Mouse (Mus musculus): ENCODE results near the gene Adgrl3. TPM values are rescaled to one million over a fixed set of nuclear protein-coding genes. Genes with fewer than 3 reads are reported as not detected.

Gene Adgrl3
- total and polyA plus RNA-seq, 3 experiments = 0.90 to 3.5 (median 3.4) TPM

DNA sequence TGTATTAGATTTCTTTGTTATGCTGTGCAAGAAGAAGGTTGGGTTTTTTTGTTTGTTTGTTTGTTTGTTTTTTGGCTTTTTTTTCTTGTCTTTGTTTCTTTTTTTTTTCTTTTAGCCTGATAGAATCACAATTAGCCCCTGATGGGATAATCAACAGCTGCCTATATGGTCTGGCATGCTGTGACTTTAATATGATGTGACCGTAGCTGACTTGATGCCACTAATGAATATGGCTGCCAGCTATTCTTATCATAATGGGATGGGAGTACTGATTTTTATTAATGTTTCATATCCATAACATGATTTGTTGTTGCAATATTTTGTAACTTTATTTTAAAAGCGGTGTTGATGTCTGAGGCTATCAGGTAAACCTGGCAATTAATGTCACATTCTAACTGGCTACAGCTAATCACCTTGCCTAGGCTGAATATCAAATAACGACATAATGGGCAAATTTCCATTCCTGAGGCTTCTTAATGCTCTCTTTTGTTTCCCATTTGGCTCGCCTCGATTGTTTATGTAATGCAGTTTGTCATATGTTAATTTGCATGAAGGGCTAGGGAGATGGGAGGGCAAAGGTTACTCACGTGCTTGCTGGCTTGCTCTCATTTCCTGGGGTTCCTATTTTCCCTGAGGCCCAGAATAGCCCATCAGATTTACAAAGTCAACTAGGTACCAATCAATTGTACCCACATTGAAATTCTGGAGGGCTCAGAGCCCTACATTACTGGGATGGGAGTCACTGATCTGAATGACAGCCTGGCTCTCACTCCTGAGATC, 641.9 kb downstream of the Adgrl3 start:
- Histone ChIP-seq H3K27ac (no peak overlapping the region), H3K36me3 (ENCODE audit: control insufficient read depth, insufficient read depth, low read length) (no peaks in the 10 kb centered on the region), H3K9ac (ENCODE audit: low read depth, low read length) (no peak overlapping the region), H3K27me3 (ENCODE audit: control insufficient read depth, insufficient read depth, low read length) (no peaks in the 10 kb centered on the region), H3K4me1 (ENCODE audit: control insufficient read depth, insufficient read depth, low read length) (no peaks in the 10 kb centered on the region), H3K4me3 (no peak overlapping the region), H3K79me2 (replicated peaks; ENCODE audit: control insufficient read depth, insufficient read depth, low read length) (no peaks in the 10 kb centered on the region)
- intact Hi-C loops (cut with DNase I) = no loop called here
- DNase-seq = no peak
- TF ChIP-seq CTCF (IDR thresholded peaks at IDR 0.05) (no peak), POLR2A (IDR thresholded peaks at IDR 0.05; ENCODE audit: insufficient read depth, low read depth, low read length) (no peak), EP300 (IDR thresholded peaks at IDR 0.05; ENCODE audit: insufficient read depth, low read depth, low read length) (no peak)
- WGBS = 58% methylated on average over 6 of the region's 6 CpGs

DNA sequence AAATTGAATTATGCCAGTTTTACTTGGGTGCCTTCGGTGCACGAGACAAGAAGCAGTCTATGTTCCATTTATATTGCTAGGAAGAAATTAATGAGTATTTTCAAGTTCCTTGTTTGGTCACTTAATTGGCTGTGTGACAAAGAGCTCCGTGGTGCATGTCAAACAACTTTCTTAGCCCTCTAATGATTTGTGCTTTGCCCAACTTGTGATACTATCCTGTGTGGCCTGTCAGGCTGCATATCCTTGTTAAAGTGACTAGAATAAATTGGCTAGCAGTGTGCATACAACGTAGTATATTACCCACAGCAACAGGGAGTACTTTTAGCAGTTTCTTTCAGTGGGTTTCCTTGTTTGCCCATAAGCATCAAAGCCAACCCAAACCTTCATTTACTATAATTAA, 651.1 kb downstream of the Adgrl3 start:
- 74% methylated on average over 4 of the region's 4 CpGs for WGBS
- H3K79me2 ChIP-seq (replicated peaks; ENCODE audit: control insufficient read depth, insufficient read depth, low read length) = no peaks in the 10 kb centered on the region
- H3K27me3 ChIP-seq (ENCODE audit: control insufficient read depth, insufficient read depth, low read length) = no peaks in the 10 kb centered on the region
- H3K27ac ChIP-seq = no peak overlapping the region
- DNase-seq = no peak
- H3K36me3 ChIP-seq (ENCODE audit: control insufficient read depth, insufficient read depth, low read length) = no peaks in the 10 kb centered on the region
- TF ChIP-seq EP300 (IDR thresholded peaks at IDR 0.05; ENCODE audit: insufficient read depth, low read depth, low read length) = no peak
- no peak for TF ChIP-seq POLR2A (IDR thresholded peaks at IDR 0.05; ENCODE audit: insufficient read depth, low read depth, low read length)
- TF ChIP-seq CTCF (IDR thresholded peaks at IDR 0.05) = no peak
- H3K4me3 ChIP-seq = no peak overlapping the region
- no peaks in the 10 kb centered on the region for H3K4me1 ChIP-seq (ENCODE audit: control insufficient read depth, insufficient read depth, low read length)
- intact Hi-C loops (cut with DNase I) = no loop called here
- no peak overlapping the region for H3K9ac ChIP-seq (ENCODE audit: low read depth, low read length)

DNA sequence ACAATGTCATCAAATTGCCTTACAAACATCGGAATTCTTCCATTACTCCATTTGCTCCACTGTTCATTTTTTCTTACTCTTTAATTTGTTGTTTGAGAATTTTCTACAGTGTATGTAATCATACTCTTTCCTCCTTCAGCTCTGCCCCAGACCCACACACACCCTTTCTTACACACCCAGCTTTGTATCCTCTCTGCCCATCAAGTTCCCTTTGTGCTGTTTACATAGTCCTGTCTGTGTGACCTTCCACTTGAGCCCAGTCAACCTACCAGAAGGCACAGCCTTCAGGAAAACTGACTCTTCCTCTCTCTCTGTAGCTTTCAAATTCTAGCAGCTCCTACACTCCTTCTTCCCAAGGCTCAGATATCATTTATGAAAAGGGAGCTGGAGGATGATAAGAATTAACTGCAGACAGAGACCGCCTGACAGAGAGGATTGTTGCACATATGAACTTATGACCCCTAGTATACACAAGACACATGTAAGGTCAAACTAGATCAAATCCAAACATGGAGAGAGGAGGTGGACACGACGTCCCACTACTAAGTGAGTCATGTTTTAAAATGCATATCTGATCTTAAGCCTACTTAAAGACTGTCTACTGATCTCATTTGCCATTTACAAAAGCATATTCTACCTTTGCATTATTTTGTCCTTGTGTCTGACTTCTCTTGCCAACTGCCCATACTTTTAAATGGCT, 654.5 kb downstream of the Adgrl3 start:
- Histone ChIP-seq H3K27me3 (ENCODE audit: control insufficient read depth, insufficient read depth, low read length) (no peaks in the 10 kb centered on the region), H3K9ac (ENCODE audit: low read depth, low read length) (no peak overlapping the region), H3K36me3 (ENCODE audit: control insufficient read depth, insufficient read depth, low read length) (no peaks in the 10 kb centered on the region), H3K79me2 (replicated peaks; ENCODE audit: control insufficient read depth, insufficient read depth, low read length) (no peaks in the 10 kb centered on the region), H3K4me3 (no peak overlapping the region), H3K27ac (no peak overlapping the region), H3K4me1 (ENCODE audit: control insufficient read depth, insufficient read depth, low read length) (no peaks in the 10 kb centered on the region)
- TF ChIP-seq CTCF (IDR thresholded peaks at IDR 0.05) (no peak), POLR2A (IDR thresholded peaks at IDR 0.05; ENCODE audit: insufficient read depth, low read depth, low read length) (no peak), EP300 (IDR thresholded peaks at IDR 0.05; ENCODE audit: insufficient read depth, low read depth, low read length) (no peak)
- no peak for DNase-seq
- intact Hi-C loops (cut with DNase I) = no loop called here
- 72% methylated on average over 4 of the region's 4 CpGs for WGBS

DNA sequence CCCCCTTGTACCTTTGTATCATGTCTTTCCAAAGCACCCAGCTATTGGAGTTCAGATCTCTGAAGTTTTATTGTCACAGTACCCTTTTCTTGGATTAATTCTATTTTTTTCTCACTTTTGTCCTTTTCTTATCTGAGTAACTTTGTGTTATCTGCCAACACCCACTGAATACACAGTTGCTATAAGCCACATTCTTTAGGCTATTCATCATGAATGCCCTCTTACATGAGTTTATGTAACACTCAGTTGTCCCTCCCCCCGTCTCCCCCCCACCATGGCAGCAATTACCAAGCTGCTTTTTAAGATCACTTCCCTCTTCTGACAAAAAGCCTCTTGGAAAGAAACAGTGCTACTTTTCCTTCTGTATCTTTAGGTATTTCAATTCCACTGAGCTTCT, 655.0 kb downstream of the Adgrl3 start:
- TF ChIP-seq CTCF (IDR thresholded peaks at IDR 0.05) (no peak), EP300 (IDR thresholded peaks at IDR 0.05; ENCODE audit: insufficient read depth, low read depth, low read length) (no peak), POLR2A (IDR thresholded peaks at IDR 0.05; ENCODE audit: insufficient read depth, low read depth, low read length) (no peak)
- DNase-seq = no peak
- Histone ChIP-seq H3K27ac (no peak overlapping the region), H3K79me2 (replicated peaks; ENCODE audit: control insufficient read depth, insufficient read depth, low read length) (no peaks in the 10 kb centered on the region), H3K9ac (ENCODE audit: low read depth, low read length) (no peak overlapping the region), H3K36me3 (ENCODE audit: control insufficient read depth, insufficient read depth, low read length) (no peaks in the 10 kb centered on the region), H3K4me1 (ENCODE audit: control insufficient read depth, insufficient read depth, low read length) (no peaks in the 10 kb centered on the region), H3K4me3 (no peak overlapping the region), H3K27me3 (ENCODE audit: control insufficient read depth, insufficient read depth, low read length) (no peaks in the 10 kb centered on the region)
- intact Hi-C loops (cut with DNase I) = no loop called here
- 51% methylated on average over 1 of the region's 1 CpGs for WGBS

DNA sequence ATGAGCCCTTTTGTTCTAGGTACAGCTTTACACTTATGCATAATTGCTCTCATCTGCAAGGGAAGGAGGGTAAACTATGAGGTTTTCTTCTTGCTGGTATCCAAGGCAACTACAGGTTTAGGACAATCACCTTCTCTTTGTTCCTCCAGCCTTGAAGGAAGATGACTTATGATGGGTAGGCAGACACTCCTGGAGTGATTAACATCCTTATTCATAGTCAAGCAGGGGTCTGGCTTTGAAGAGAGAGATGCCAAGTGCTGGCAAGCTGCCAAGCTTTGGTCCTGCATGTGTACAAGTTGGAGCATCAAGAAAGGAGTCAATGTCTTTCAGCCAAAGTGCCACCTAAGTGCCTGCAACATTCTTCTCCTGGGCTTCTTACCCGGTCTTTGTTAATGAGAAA, 657.0 kb downstream of the Adgrl3 start:
- intact Hi-C loops (cut with DNase I) = no loop called here
- Histone ChIP-seq H3K27me3 (ENCODE audit: control insufficient read depth, insufficient read depth, low read length) (no peaks in the 10 kb centered on the region), H3K79me2 (replicated peaks; ENCODE audit: control insufficient read depth, insufficient read depth, low read length) (no peaks in the 10 kb centered on the region), H3K27ac (no peak overlapping the region), H3K4me1 (ENCODE audit: control insufficient read depth, insufficient read depth, low read length) (no peaks in the 10 kb centered on the region), H3K9ac (ENCODE audit: low read depth, low read length) (no peak overlapping the region), H3K36me3 (ENCODE audit: control insufficient read depth, insufficient read depth, low read length) (no peaks in the 10 kb centered on the region), H3K4me3 (no peak overlapping the region)
- no peak for DNase-seq
- WGBS = 98% methylated on average over 1 of the region's 1 CpGs
- TF ChIP-seq EP300 (IDR thresholded peaks at IDR 0.05; ENCODE audit: insufficient read depth, low read depth, low read length) = no peak
- TF ChIP-seq CTCF (IDR thresholded peaks at IDR 0.05) = no peak
- no peak for TF ChIP-seq POLR2A (IDR thresholded peaks at IDR 0.05; ENCODE audit: insufficient read depth, low read depth, low read length)

DNA sequence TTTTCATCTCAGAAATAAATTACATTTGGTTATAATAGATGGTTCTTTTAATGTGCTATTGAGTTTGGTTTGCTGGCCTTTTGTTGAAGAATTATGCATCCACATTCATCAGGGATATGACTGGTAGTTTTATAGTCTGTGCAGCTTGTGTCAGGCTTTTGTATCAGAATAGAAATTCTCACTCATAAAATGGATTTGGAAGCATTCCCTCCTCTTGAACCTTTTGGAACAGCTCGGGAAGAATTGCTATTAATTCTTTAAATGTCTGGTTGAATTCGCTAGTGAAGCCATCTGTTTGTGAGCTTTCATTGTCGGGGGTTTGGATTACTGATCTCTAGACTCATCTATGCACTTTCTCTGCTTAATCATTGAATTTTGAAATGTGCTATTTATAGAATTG, 666.3 kb downstream of the Adgrl3 start:
- Histone ChIP-seq H3K4me1 (ENCODE audit: control insufficient read depth, insufficient read depth, low read length) (no peaks in the 10 kb centered on the region), H3K79me2 (replicated peaks; ENCODE audit: control insufficient read depth, insufficient read depth, low read length) (no peaks in the 10 kb centered on the region), H3K9ac (ENCODE audit: low read depth, low read length) (no peak overlapping the region), H3K4me3 (no peak overlapping the region), H3K36me3 (ENCODE audit: control insufficient read depth, insufficient read depth, low read length) (no peaks in the 10 kb centered on the region), H3K27me3 (ENCODE audit: control insufficient read depth, insufficient read depth, low read length) (no peaks in the 10 kb centered on the region), H3K27ac (no peak overlapping the region)
- 66% methylated on average over 3 of the region's 3 CpGs for WGBS
- no peak for DNase-seq
- TF ChIP-seq EP300 (IDR thresholded peaks at IDR 0.05; ENCODE audit: insufficient read depth, low read depth, low read length) (no peak), CTCF (IDR thresholded peaks at IDR 0.05) (no peak), POLR2A (IDR thresholded peaks at IDR 0.05; ENCODE audit: insufficient read depth, low read depth, low read length) (no peak)
- intact Hi-C loops (cut with DNase I) = no loop called here

All from heart, adult 2 months (tissue).